Mouse (Mus musculus): ENCODE results near the gene Aga.
"Not testable (repeated sequence)": the region's sequence is repeated elsewhere in the genome, so short reads cannot be mapped to it uniquely, and the experiment has no call there.

The Aga gene

GRCm38 (mm10) chr8:53511551-53512127 lies at the start of gene Aga:
Gene Aga, plus strand, starts transcription at chr8:53511727.
- peak; percentile 91 for DNase-seq

- no peak for DNase-seq
Observed at GRCm38 (mm10) chr8:53489063-53489462, 22.5 kb upstream of the Aga start.

- no peak for DNase-seq
Observed at GRCm38 (mm10) chr8:53496216-53496615, 15.3 kb upstream of the Aga start.

GRCm38 (mm10) chr8:53496885-53497326 lies 14.6 kb upstream of the Aga start:
- no peak for DNase-seq

- not testable (repeated sequence) for DNase-seq
Observed at GRCm38 (mm10) chr8:53538049-53538448, 26.5 kb downstream of the Aga start.

GRCm38 (mm10) chr8:53539585-53539984 lies 28.1 kb downstream of the Aga start:
- DNase-seq = no peak

- DNase-seq = no peak
Observed at GRCm38 (mm10) chr8:53562441-53563040, 51.0 kb downstream of the Aga start.

GRCm38 (mm10) chr8:53566223-53566622 lies 54.7 kb downstream of the Aga start:
- DNase-seq = no peak

Measured in cerebellum, postnatal 14 days (tissue).